Mouse (Mus musculus): ENCODE measurements around the gene Braf. TPM values are rescaled to one million over a fixed set of nuclear protein-coding genes. Genes with fewer than 3 reads are reported as not detected.

Gene Braf
- polyA plus RNA-seq, 1 experiment = 49.5 TPM

DNA sequence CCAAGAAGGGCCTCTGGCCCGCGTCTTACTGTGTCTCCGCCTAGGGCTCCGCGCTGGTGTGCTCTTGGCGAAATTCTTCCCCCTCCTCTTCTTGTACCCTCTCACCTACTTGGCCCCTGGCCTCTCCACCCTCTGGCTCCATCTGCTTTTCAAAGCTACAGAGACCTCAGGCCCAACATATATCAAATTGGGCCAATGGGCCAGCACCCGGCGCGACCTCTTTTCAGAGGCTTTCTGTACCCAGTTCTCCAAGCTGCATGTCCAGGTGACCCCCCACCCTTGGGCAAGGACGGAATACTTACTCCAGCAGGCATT lies 150.8 kb downstream of the Braf start:
- TF ChIP-seq CTCF (IDR thresholded peaks at IDR 0.05; ENCODE audit: control insufficient read depth, insufficient read depth, insufficient replicate concordance, low read depth, low read length) (no peak), POLR2A (IDR thresholded peaks at IDR 0.05; ENCODE audit: control insufficient read depth, low read depth, low read length) (no peak)
- H3K27ac ChIP-seq (ENCODE audit: control insufficient read depth, insufficient read depth, low read depth, low read length) = no peak overlapping the region
- peaks cover 11% of the 10 kb centered on the region for H3K4me1 ChIP-seq (ENCODE audit: control insufficient read depth, insufficient read depth, low read length)
- no peaks in the 10 kb centered on the region for H3K27me3 ChIP-seq (ENCODE audit: control insufficient read depth, insufficient read depth, low read length)
- H3K36me3 ChIP-seq (ENCODE audit: control insufficient read depth, insufficient read depth, low read length) = no peaks in the 10 kb centered on the region
- H3K4me3 ChIP-seq (ENCODE audit: control insufficient read depth, low read depth, low read length) = peak overlapping the region; percentile 76

DNA sequence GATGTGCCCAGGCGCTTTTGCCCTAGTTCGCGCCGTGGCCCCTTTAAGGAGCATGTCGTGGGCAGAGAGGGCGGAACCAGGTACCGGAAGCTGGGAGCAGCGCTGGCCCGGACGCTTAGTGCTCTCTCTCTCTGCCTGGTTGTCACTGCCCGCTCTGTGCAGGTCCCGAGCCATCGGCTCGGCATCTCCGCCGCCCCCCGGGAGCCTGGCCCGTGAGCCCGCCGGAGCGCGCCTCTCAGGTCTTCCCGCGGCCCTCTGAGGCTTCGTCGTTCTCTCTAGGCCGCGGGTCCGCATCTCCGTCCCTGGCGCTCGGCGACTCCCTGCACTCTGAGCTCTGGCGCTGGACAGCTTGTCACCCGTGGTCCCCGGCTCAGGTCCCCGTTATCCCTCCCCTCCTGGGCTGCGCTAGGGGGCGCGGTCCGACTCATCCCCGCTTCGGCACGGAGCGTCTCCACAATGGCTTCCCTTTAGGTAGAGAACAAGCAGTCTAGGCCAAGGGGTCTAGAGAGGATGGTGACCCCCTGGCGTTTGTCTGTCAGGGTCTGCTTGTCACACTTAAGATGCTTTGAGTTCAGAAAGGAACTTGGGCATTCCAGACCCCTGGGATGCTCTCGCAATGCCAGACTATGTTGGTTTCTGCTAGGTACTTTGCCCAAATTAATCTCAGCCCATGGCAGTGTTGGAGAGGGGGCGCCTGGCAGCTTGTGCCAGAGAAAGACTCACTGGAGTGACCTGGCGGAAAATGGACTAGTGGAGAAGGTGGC lies 151.3 kb downstream of the Braf start, which contains the start of gene Adck2:
Gene Adck2, plus strand, starts transcription at position 83 of the 764 bp plus-strand sequence.
- Histone ChIP-seq H3K4me1 (ENCODE audit: control insufficient read depth, insufficient read depth, low read length) (peaks cover 11% of the 10 kb centered on the region), H3K36me3 (ENCODE audit: control insufficient read depth, insufficient read depth, low read length) (no peaks in the 10 kb centered on the region), H3K4me3 (ENCODE audit: control insufficient read depth, low read depth, low read length) (peak within 1 kb of the TSS; percentile 76), H3K27ac (ENCODE audit: control insufficient read depth, insufficient read depth, low read depth, low read length) (peak within 1 kb of the TSS; percentile 3), H3K27me3 (ENCODE audit: control insufficient read depth, insufficient read depth, low read length) (no peaks in the 10 kb centered on the region)
- peak; percentile 60 for TF ChIP-seq POLR2A (IDR thresholded peaks at IDR 0.05; ENCODE audit: control insufficient read depth, low read depth, low read length)
- no peak for TF ChIP-seq CTCF (IDR thresholded peaks at IDR 0.05; ENCODE audit: control insufficient read depth, insufficient read depth, insufficient replicate concordance, low read depth, low read length)

DNA sequence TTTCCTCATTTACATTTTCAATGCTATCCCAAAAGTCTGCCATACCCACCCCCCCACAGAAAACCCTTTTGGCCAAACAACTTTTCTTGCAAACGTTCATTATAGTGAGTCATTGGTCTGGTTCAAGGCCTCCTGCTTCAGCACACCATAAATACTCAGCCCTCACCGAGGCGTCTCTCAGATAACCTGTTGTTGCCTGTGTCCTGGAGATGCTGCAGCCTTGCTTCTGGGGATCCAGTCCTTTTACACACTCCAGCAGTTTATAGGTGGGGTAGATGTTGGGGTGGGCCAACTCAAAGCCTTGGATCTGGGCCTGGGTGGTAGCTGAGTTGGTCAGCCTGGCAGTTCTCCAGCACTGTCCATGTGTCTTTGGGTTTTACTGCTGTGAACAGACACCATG lies 154.8 kb downstream of the Braf start:
- Histone ChIP-seq H3K27ac (ENCODE audit: control insufficient read depth, insufficient read depth, low read depth, low read length) (no peak overlapping the region), H3K4me3 (ENCODE audit: control insufficient read depth, low read depth, low read length) (no peak overlapping the region), H3K4me1 (ENCODE audit: control insufficient read depth, insufficient read depth, low read length) (peaks cover 11% of the 10 kb centered on the region), H3K36me3 (ENCODE audit: control insufficient read depth, insufficient read depth, low read length) (no peaks in the 10 kb centered on the region), H3K27me3 (ENCODE audit: control insufficient read depth, insufficient read depth, low read length) (no peaks in the 10 kb centered on the region)
- no peak for TF ChIP-seq CTCF (IDR thresholded peaks at IDR 0.05; ENCODE audit: control insufficient read depth, insufficient read depth, insufficient replicate concordance, low read depth, low read length)
- no peak for TF ChIP-seq POLR2A (IDR thresholded peaks at IDR 0.05; ENCODE audit: control insufficient read depth, low read depth, low read length)

DNA sequence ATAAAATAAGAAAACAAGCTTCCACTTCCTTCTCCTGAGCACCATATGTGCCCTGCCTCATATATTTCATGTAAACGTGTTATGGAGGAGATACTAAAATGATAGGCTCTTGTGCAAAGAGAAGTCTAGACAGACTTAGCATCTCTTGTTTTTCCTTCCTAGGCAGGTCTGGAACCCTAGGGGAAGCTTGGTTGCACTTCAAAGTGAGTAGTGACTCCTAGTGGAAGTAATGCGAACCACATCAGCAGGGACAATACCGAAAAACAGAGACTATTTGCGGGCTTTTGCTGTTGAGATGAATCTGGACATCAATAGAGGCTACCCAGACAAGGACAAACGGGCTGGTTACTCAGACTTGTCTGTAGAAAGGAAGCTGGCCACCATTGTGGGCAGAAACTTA lies 157.7 kb downstream of the Braf start:
- no peak overlapping the region for H3K27ac ChIP-seq (ENCODE audit: control insufficient read depth, insufficient read depth, low read depth, low read length)
- H3K27me3 ChIP-seq (ENCODE audit: control insufficient read depth, insufficient read depth, low read length) = no peaks in the 10 kb centered on the region
- no peaks in the 10 kb centered on the region for H3K4me1 ChIP-seq (ENCODE audit: control insufficient read depth, insufficient read depth, low read length)
- H3K36me3 ChIP-seq (ENCODE audit: control insufficient read depth, insufficient read depth, low read length) = no peaks in the 10 kb centered on the region
- TF ChIP-seq CTCF (IDR thresholded peaks at IDR 0.05; ENCODE audit: control insufficient read depth, insufficient read depth, insufficient replicate concordance, low read depth, low read length) (no peak), POLR2A (IDR thresholded peaks at IDR 0.05; ENCODE audit: control insufficient read depth, low read depth, low read length) (no peak)
- no peak overlapping the region for H3K4me3 ChIP-seq (ENCODE audit: control insufficient read depth, low read depth, low read length)

DNA sequence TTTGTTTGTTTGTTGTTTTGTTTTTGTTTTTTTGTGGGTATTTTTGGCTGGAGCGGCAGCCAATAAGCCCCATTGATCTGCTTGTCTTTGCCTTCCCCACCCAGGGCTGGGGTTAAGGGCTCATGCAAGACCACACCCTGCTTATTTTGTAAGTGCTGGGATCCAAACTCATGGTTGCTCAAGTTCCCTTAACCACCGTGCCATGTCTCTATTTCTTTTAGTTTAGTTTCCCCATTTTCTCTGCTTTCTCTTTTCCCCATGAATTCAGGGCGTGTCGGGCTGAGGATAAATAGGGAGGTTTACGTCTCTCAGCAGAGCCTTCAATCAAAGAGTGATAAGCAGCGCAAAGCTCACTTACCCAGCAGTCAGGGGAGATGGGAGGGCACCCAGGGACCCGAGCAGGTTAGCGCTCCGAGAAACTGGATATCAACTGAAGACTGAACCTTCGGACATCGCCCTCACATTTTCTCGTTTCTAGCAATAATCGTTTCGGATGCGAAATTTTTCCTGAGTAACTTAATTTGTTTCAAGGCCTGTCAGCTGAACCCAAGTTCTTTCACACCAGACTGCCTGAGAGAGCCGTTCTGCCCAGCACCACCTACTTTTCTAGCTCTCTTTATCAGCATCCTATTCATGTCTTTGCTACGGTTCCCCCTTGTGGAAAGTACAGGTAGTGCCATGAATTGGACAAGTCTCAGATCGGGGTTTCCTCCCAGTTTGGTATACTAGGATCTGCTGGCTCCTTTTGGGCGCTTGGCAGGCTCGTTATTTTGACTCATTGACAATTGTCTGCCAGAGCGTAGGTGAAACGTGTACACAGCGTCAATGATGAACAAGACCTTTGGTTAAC lies 162.9 kb downstream of the Braf start:
- peak; percentile 2; the same call in 1 of the 2 replicates for TF ChIP-seq CTCF (IDR thresholded peaks at IDR 0.05; ENCODE audit: control insufficient read depth, insufficient read depth, insufficient replicate concordance, low read depth, low read length)
- no peak for TF ChIP-seq POLR2A (IDR thresholded peaks at IDR 0.05; ENCODE audit: control insufficient read depth, low read depth, low read length)
- no peak overlapping the region for H3K27ac ChIP-seq (ENCODE audit: control insufficient read depth, insufficient read depth, low read depth, low read length)
- peaks cover 5% of the 10 kb centered on the region; the same call in 1 of the 2 replicates for H3K4me1 ChIP-seq (ENCODE audit: control insufficient read depth, insufficient read depth, low read length)
- no peaks in the 10 kb centered on the region for H3K36me3 ChIP-seq (ENCODE audit: control insufficient read depth, insufficient read depth, low read length)
- no peak overlapping the region for H3K4me3 ChIP-seq (ENCODE audit: control insufficient read depth, low read depth, low read length)
- H3K27me3 ChIP-seq (ENCODE audit: control insufficient read depth, insufficient read depth, low read length) = no peaks in the 10 kb centered on the region

DNA sequence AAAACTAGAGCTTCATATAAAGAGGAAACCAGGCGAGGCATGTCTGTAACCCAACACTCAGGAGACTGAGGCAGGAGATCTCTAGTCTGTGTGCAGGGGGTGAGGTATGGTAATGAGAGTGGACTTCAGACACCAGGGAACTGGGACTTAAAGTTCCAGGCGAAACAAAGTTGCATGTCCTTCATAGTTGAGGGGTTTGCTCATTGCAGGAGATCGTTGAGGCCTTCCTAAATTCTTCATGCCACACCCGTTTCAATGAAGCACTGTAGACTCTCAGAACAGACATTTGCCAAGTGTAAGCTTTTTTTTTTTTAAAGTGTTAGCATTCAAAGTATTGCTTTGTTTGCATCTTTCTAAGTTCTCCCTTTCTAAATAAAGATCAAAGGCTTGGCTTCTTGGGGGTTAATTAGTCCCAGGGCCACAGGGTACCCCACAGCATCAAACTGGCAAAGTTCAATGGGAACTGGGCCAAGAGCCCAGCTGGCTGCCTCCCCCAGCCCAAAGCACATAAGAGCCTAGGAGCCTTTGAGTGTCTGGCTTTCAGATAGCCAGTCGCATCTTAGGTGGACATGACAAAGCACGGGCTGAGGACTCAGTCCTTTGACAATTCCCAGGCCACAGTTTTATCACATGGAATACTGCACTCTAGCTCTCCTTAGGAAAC lies 165.9 kb downstream of the Braf start:
- Histone ChIP-seq H3K36me3 (ENCODE audit: control insufficient read depth, insufficient read depth, low read length) (no peaks in the 10 kb centered on the region), H3K27ac (ENCODE audit: control insufficient read depth, insufficient read depth, low read depth, low read length) (no peak overlapping the region), H3K4me1 (ENCODE audit: control insufficient read depth, insufficient read depth, low read length) (peaks cover 12% of the 10 kb centered on the region), H3K27me3 (ENCODE audit: control insufficient read depth, insufficient read depth, low read length) (no peaks in the 10 kb centered on the region), H3K4me3 (ENCODE audit: control insufficient read depth, low read depth, low read length) (no peak overlapping the region)
- TF ChIP-seq POLR2A (IDR thresholded peaks at IDR 0.05; ENCODE audit: control insufficient read depth, low read depth, low read length) = no peak
- TF ChIP-seq CTCF (IDR thresholded peaks at IDR 0.05; ENCODE audit: control insufficient read depth, insufficient read depth, insufficient replicate concordance, low read depth, low read length) = no peak

All from testis, adult 2 months (tissue).